Mouse (Mus musculus) cerebellum, adult (tissue): Measurements from ENCODE around the gene Vps13d.

Experiments
- ATAC-seq: cut with Nextera tagmentation; 2 replicates; pipeline ENCODE4 v1.9.2; 2017; ENCODE audit warnings: mild to moderate bottlenecking, moderate library complexity, mixed read lengths; ENCODE audit not compliant: insufficient number of reproducible peaks, low FRiP score, low TSS enrichment

Gene Vps13d

DNA sequence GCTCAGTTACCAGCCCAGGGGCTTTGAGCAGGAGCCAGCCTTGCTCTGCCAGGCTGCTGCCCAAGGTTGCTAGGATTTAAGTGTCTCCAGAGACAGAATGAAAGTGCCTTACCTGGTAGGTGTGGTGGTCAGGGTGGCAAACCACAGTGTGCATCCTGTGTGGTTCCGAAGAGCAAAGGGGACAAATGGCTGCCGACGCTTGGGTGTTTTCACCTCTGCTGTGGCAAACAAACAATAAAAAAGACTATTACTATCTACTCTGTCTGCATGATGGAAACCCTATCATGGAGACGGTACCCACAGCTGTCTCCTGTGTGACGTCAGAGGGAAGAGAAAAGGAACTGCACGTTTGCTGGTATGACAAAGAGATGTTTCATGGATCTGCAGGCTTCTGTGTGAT, 95.0 kb downstream of the Vps13d start:
- no peak for ATAC-seq

DNA sequence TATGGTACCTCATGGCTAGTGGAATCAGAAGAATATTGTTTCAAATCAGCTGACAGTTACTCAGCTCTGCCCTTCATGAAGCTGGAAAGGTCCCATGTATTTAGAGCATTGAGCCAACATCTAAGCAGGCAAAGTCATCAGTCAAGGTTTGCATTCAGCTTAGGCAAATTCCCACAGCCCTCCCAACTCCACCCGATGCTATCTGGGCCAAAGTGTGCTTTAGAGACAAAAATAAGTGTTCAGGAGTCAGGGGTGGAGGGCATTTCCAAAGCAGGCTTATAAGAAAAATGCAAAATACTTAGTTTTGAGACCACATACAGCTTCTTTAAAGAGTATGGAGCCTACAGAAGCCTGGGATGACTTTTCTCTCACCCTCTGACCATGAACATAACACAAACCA, 95.5 kb downstream of the Vps13d start:
- ATAC-seq: no peak

DNA sequence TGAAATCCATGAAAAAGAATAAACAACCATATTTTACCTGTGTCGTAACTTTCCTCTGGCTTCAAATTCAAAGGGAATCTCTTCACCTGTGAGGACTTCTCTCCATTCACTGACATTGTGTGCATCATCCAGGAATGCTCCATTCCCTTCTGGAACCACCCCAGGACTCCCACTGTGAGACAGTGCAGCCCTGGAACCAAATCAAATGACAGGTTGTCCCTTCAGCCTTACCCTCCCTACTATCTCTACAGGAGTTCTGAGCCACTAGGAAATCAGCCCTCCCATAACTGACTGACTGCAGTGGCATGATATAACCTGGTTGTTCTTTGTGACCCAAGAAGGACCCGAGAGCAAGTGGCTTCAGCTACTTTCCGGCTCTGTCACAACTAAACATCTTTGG, 96.8 kb downstream of the Vps13d start:
- peak; percentile 72 for ATAC-seq

DNA sequence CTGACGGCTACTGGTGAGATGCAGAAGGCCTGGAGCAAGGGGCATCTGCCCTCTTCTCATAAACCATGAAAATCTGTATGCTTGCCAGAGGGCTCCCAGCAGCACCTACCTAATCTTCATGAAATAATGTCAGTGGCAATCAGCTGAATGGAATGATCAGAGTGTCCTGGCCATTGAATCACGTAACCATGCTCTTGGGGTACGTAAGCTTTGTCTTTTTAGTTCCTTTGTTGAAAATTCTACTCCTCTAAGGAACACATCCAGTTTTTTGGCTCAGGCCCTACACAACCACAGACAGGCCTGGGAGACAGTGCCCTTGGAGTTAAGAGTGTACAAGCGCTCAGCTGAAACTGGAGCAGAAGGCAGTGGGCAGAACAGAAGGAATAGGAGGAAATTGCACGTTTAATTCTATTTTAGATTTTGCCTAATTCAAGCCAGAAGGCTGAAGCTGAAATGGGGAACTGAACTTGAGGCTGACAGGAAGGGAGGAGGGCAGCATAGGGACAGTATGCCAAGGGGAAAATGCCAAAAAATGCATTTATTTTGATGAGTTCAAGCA, 98.2 kb downstream of the Vps13d start:
- peak; percentile 72 for ATAC-seq

DNA sequence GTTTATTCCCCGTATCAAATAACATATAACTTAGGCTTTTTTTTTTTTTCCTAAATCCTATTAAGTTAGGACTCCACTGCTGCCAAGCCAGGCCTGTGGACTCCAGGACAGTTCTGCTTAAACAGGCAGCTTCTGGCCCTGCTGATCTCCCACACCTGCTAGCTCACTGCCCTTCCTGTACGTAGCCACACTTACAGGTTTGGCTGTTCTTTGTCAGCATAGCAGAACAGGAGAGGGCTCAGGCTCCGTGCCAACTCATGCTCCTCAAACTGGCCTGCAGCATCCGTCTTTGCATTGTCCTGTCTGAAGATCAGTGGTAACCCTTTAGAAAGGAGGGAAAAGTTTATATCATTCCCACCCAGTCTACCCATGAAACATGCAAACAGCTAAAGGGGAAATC, 108.3 kb downstream of the Vps13d start:
- no peak for ATAC-seq

GRCm38 (mm10) chr4:145079324-145079723, 115.5 kb downstream of the Vps13d start:
- no peak for ATAC-seq

- ATAC-seq: no peak
Measured at GRCm38 (mm10) chr4:145074276-145074675, 120.5 kb downstream of the Vps13d start.

DNA sequence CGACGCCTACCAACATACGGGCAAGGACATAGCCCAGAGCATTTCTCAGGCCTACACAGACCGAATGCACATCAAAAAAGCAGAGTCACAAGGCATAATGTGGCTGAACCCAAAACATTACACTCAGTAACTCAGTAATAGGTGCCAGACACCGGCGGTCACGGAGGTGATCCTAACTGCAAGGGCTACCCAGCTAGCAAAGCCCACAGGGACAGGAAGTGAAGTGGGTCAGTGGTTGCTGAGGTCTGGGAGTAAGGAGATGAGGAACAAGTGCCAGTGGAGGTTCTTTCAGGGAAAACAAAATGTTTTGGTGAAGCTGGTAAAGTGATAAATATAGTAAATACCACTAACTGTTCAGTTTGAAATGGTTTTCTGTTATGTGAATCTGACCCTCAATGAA, 121.1 kb downstream of the Vps13d start:
- no peak for ATAC-seq

GRCm38 (mm10) chr4:145071942-145072341, 122.9 kb downstream of the Vps13d start:
- ATAC-seq: no peak

DNA sequence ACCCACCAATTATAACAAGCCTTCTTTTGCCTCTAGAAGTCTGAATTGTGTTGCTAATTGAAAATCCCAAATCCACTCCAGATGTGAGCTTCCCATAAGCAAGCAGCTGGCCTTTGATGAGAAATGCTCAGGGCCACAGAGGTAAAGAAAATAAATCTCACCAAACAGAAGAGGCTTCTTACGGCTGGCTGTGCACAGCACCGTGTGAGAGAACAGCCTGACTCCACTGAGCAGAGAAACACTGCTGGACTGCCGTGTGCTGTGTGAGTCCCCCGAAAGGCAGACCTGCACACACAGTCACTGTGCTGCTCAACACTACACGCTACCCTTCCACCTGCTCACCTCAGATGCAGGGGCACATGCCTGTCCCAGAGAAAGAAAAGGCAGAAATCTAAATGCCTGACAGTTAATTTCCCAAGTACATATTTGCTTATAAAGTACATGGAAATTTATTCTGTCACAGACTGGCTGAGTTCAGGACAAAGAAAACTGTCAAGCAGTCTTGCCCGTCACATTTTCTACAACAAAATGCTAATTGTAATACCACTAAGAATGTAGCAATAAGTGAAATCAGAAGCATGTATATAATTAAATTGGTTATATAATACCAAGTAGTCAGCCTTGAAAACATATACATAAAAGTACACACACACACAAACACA, 127.7 kb downstream of the Vps13d start:
- no peak for ATAC-seq

- ATAC-seq: no peak
Measured at GRCm38 (mm10) chr4:145066336-145067018, 128.3 kb downstream of the Vps13d start.

GRCm38 (mm10) chr4:145058749-145059442, 135.9 kb downstream of the Vps13d start:
- no peak for ATAC-seq

DNA sequence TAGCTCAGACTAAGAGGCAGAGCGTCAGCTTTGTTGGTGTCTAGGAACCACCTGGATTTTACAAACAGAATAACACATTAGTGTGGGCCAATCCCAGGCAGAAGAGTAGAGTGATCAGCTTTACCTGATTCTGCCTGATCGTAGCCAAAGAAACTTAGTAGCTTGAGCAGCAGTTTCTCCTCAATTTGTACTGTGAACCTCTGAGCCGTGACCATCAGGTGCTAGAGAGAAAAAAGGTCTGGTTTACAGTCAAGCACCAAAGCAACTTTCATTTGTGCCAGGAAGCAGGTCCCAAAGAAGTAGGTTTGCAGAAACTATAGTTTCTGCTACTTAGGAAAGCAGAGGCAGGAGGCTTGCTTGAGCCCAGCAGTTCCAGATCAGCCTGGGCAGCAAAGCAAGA, 138.5 kb downstream of the Vps13d start:
- ATAC-seq: no peak

DNA sequence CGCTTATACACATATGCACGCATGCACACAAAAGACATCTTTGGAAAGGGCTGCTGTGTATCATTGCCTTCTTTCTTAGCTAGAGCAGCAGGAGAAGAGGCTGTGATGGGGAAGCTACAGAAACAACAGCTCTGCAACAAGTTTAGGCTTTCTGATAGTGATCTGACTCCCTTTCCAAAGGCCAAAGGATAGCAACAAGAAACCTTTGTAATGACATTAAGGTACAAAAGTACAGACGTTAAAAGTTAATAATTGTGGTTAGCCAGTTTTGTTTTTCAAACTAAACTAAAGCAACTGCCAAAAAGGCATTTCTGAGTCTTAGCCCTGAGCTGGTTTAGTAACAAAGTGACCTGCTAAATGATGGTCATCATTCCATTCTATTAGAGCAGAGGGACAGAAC, 139.0 kb downstream of the Vps13d start:
- ATAC-seq: no peak

GRCm38 (mm10) chr4:145054369-145054768, 140.4 kb downstream of the Vps13d start:
- no peak for ATAC-seq

GRCm38 (mm10) chr4:145052697-145053096, 142.1 kb downstream of the Vps13d start:
- no peak for ATAC-seq

GRCm38 (mm10) chr4:145052282-145052681, 142.5 kb downstream of the Vps13d start:
- no peak for ATAC-seq

- no peak for ATAC-seq
Measured at GRCm38 (mm10) chr4:145051209-145051969, 143.4 kb downstream of the Vps13d start.

DNA sequence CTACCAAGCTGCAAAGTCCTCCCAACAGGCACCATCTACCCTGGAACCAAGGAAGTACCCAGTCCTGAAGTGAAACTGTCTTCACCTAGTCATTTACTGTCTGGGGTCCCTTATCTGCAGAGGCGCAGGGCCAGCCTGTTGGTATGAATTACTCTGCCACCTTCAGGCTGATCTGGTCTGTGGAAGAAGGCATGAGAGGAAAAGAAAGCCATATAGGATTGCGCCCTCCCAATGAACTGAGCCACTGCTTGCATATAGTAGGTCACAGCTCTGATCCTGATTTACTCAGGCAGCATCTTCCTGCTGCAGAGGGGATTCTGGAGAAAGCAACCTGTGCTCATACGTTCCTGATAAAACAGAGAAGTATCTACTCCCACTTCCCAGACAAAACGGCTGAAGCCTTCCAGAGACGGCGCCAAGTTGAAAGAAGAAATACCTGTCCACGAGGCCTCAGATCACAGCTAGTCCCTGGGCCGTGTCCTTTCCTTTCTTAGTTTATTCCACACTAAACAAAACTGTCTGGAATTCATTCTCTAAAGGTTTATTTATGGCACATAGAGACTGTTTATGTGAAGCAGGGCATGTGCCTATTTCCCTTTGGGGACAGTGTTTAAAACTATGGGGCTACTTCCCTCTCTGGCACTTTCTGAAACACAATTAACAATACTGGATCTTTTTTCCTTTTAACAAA, 144.1 kb downstream of the Vps13d start:
- no peak for ATAC-seq

DNA sequence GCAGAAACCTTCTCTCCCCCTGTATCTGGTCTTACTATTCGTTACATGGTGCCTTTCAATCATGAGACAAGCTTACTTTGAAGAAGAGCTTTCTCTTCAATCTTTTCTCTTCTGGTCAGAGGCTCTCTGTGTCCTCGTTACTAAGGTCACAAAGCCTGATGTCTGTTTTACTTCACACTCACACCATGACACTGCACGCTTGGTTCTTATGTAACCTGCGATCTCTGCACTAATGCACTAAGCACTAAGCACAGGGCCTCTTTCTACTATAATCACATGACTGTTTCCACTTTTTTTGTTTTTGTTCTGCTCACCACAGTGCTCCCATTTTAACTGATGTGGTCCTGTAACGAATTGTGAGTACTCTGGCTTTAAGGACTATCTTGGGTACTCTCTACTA, 146.8 kb downstream of the Vps13d start:
- ATAC-seq: no peak
